Mouse (Mus musculus) intestine, embryonic 16.5 days (tissue): Measurements from ENCODE around the gene Mdk. TPM values are rescaled to one million over a fixed set of nuclear protein-coding genes. Genes with fewer than 3 reads are reported as not detected.

Experiments used
- ATAC-seq: fragments of 200-750 bp; cut with Nextera tagmentation; 2 replicates; pipeline ENCODE4 v1.8.0; 2017; ENCODE audit warnings: moderate TSS enrichment, moderate library complexity
- H3K27ac ChIP-seq: fragments of 300-500 bp; sonication (generic); 2 replicates; pipeline ENCODE4 v1.5.1; 2014; ENCODE audit warnings: mild to moderate bottlenecking, low read length
- H3K27me3 ChIP-seq: fragments of 300-500 bp; sonication (generic); replicated peaks from 2 replicates; pipeline ENCODE4 v1.6.1; 2014; ENCODE audit warnings: low read length, control low read depth, mixed read lengths; ENCODE audit not compliant: control insufficient read depth, insufficient read depth
- H3K36me3 ChIP-seq: fragments of 300-500 bp; sonication (generic); 2 replicates; pipeline ENCODE4 v1.6.1; 2014; ENCODE audit warnings: low read length, control low read depth; ENCODE audit not compliant: control insufficient read depth, insufficient read depth
- H3K4me1 ChIP-seq: fragments of 300-500 bp; sonication (generic); 2 replicates; pipeline ENCODE4 v1.6.1; 2014; ENCODE audit warnings: low read length, control low read depth, mixed read lengths; ENCODE audit not compliant: control insufficient read depth, insufficient read depth
- H3K4me2 ChIP-seq: fragments of 300-500 bp; sonication (generic); 2 replicates; pipeline ENCODE4 v1.6.1; 2014; ENCODE audit warnings: low read depth, low read length, control low read depth
- H3K4me3 ChIP-seq: fragments of 300-500 bp; sonication (generic); 2 replicates; pipeline ENCODE4 v1.5.1; 2014; ENCODE audit warnings: mild to moderate bottlenecking, low read length
- H3K9ac ChIP-seq: fragments of 300-500 bp; sonication (generic); 2 replicates; pipeline ENCODE4 v1.6.1; 2014; ENCODE audit warnings: low read depth, low read length
- H3K9me3 ChIP-seq: fragments of 300-500 bp; sonication (generic); 2 replicates; pipeline ENCODE4 v1.6.1; 2016; ENCODE audit warnings: low read length, control low read depth; ENCODE audit not compliant: control insufficient read depth
- WGBS: fragments of 180-500 bp; shearing (Covaris S2); extraction: QIAGEN DNeasy Blood & Tissue Kit; methylation state at CpG from one replicate; pipeline ENCODE4 v1.1.7; 2014; 5-methylcytosine and 5-hydroxymethylcytosine counted together
- polyA plus RNA-seq: library from polyadenylated mRNA; unstranded; fragments of >200 nt; fragmentation: Nextera tagmentation; extraction: Ambion mirVana; gene quantifications from 2 replicates; pipeline ENCODE4 v1.2.1, GENCODE M21; 2015

Gene Mdk
- polyA plus RNA-seq, 1 experiment from 2014 or later = 437 TPM

DNA sequence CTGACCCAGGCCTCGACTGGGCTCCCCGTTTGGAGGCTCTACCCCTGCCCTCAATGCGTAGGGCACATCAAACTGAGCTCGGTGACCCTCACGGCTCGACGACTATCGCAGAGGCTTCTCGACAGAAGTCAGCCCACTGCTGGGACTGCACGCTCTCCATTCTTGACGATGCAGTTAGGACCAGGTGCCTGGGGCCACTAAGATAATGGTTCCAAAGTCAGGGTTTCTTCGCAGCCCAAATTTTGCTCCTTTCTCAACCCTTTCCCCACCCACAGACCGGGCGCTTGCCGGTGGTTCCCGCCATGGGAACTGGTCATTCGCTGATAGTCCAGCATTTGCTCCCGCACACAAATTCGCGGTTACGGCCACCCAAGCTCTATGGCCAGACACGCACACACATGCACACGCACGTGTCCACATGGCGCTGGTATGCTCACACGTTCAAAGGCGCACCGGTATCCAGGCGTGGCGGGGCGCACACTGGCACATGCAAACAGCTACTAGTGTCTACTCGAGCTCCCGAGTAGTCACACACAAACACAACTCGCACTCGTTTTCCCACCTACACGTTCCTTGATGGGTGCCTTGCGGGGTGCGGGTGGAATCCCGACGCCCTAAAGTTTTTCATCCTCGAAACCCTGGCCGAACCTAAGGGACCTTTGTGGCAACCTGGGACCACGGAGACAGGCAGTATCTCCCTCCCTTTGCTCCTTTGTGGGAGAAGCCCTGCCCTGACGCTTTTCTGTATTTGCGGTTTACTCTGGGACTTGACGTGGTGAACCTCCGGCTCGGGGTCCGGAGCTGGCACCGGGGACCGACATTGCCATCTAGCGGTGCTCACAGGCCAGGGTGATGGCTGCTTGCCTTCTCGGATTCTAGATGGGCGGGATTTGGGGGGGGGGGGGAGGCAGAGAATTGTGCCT, 8.4 kb downstream of the Mdk start:
- peaks cover 38% of the 10 kb centered on the region for H3K27me3 ChIP-seq
- no peaks in the 10 kb centered on the region for H3K36me3 ChIP-seq
- ATAC-seq = no peak
- no peak overlapping the region for H3K27ac ChIP-seq
- H3K4me1 ChIP-seq = peaks cover 26% of the 10 kb centered on the region
- no peaks in the 10 kb centered on the region for H3K9me3 ChIP-seq
- peak overlapping the region; percentile 95 for H3K4me2 ChIP-seq
- 0 out of 2 replicates have a peak overlapping the region, but pooled peaks have one; percentile 14 for H3K9ac ChIP-seq
- peak overlapping the region; percentile 59 for H3K4me3 ChIP-seq
- WGBS = 5% methylated on average over 54 of the region's 54 CpGs

- peaks cover 38% of the 10 kb centered on the region for H3K27me3 ChIP-seq
- peaks cover 26% of the 10 kb centered on the region for H3K4me1 ChIP-seq
- peak overlapping the region; percentile 95 for H3K4me2 ChIP-seq
- WGBS = 2% methylated on average over 37 of the region's 37 CpGs
- no peaks in the 10 kb centered on the region for H3K9me3 ChIP-seq
- H3K9ac ChIP-seq = 0 out of 2 replicates have a peak overlapping the region, but pooled peaks have one; percentile 14
- H3K27ac ChIP-seq = no peak overlapping the region
- H3K4me3 ChIP-seq = peak overlapping the region; percentile 59
- no peak for ATAC-seq
- H3K36me3 ChIP-seq = 0 out of 2 replicates have a peak, but pooled peaks cover 2% of the 10 kb centered on the region
Measured at GRCm38 (mm10) chr2:91922586-91923414, 9.3 kb downstream of the Mdk start.

DNA sequence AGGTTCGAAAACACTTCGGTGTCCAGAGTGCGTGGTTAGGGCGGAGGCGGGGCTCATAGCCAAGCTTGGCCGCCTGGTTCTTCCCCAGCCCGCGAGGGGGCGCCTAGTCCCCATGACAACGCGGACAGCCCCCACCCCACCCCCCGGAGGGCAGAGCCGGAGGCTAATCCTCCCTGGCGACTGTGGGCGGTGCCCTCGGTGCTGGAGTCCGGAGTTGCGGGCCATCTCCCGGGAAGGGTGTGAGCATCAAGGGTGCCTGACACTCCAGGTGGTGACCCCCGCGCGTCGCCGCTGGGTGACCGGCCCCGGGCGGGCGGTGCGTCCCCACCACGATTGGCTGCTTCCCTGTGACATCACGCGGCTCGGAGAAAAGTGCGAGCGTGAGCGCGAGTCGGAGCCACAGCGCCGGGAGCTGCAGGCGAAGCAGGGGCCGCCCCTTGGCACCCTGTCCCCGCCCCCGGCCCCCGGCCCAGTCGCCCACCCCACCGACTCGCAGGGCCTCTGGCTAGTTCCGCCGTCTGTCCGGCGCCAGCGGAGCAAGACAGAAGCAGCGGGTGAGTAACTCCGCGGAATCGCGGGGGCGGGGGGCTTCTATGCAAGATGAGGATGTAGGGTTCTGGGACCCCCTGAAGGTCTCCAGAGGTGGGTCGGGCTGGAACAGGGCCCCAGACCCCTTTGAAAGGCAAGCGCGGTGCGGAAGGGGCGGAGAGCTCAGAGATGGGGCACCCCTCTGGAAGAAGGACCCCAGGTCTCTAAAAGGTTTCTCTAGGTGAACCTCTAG, 10.1 kb downstream of the Mdk start:
- Histone ChIP-seq H3K36me3 (0 out of 2 replicates have a peak, but pooled peaks cover 2% of the 10 kb centered on the region), H3K27ac (no peak overlapping the region), H3K27me3 (peaks cover 38% of the 10 kb centered on the region), H3K9ac (peak overlapping the region; percentile 21), H3K4me1 (peaks cover 26% of the 10 kb centered on the region), H3K4me2 (peak overlapping the region; percentile 95), H3K9me3 (no peaks in the 10 kb centered on the region), H3K4me3 (peak overlapping the region; percentile 59)
- WGBS = under 1% methylated on average over 63 of the region's 64 CpGs
- peak; percentile 47 for ATAC-seq

GRCm38 (mm10) chr2:91921181-91921789, 10.8 kb downstream of the Mdk start:
- ATAC-seq = peak; percentile 43
- H3K27ac ChIP-seq = no peak overlapping the region
- peaks cover 38% of the 10 kb centered on the region for H3K27me3 ChIP-seq
- peak overlapping the region; percentile 95 for H3K4me2 ChIP-seq
- H3K9me3 ChIP-seq = no peaks in the 10 kb centered on the region
- H3K36me3 ChIP-seq = 0 out of 2 replicates have a peak, but pooled peaks cover 2% of the 10 kb centered on the region
- peak overlapping the region; percentile 21; the same call in 1 of the 2 replicates for H3K9ac ChIP-seq
- WGBS = 3% methylated on average over 31 of the region's 31 CpGs
- peak overlapping the region; percentile 59 for H3K4me3 ChIP-seq
- peaks cover 26% of the 10 kb centered on the region for H3K4me1 ChIP-seq

DNA sequence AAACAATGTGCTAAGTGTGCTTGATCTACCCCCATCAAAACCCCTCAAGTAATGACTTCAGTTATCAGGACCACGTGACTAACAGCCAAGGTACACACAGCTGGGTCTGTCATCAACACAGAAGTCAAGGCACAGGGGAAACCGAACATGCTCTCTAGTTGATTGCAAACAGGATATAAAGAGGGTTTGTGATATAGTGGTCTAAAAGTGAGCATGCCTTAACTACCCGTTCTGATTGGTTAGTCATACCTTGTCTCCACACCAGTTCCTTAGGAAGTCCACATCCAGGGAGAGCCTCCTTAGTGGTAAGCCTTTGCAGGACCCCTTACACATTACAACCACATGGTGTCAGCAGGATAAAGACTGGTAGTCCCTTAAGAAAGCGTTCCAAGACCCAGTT, 12.0 kb downstream of the Mdk start:
- no peak overlapping the region for H3K9ac ChIP-seq
- no peak overlapping the region for H3K4me3 ChIP-seq
- no peak overlapping the region for H3K4me2 ChIP-seq
- 0 out of 2 replicates have a peak, but pooled peaks cover 2% of the 10 kb centered on the region for H3K36me3 ChIP-seq
- 58% methylated on average over 4 of the region's 4 CpGs for WGBS
- ATAC-seq = no peak
- no peaks in the 10 kb centered on the region for H3K9me3 ChIP-seq
- peaks cover 38% of the 10 kb centered on the region for H3K27me3 ChIP-seq
- H3K4me1 ChIP-seq = peaks cover 26% of the 10 kb centered on the region
- no peak overlapping the region for H3K27ac ChIP-seq

DNA sequence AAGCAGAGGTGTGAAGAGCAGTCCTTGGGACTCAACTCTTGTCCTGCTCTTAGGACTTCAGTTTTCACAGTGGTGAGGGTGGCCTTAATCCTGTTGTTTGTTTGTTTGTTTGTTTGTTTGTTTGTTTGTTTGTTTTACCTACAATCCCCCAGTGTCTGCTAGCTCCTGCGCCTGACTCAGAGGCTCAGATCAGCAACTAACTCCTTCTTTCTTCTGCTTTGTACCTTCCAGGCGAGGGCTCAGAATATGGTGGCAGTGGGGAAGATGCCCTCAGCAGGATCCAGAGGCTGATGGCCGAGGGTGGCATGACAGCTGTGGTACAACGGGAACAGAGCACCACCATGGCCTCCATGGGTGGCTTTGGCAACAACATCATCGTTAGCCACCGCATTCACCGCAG, 15.0 kb downstream of the Mdk start:
- Histone ChIP-seq H3K9ac (no peak overlapping the region), H3K27ac (no peak overlapping the region), H3K4me1 (peaks cover 8% of the 10 kb centered on the region), H3K27me3 (peaks cover 10% of the 10 kb centered on the region), H3K4me3 (no peak overlapping the region), H3K4me2 (no peak overlapping the region), H3K9me3 (no peaks in the 10 kb centered on the region), H3K36me3 (peaks cover 3% of the 10 kb centered on the region)
- WGBS = 89% methylated on average over 7 of the region's 7 CpGs
- ATAC-seq = no peak

GRCm38 (mm10) chr2:91916346-91916977, 15.6 kb downstream of the Mdk start:
- no peak overlapping the region for H3K4me2 ChIP-seq
- H3K4me1 ChIP-seq = peaks cover 3% of the 10 kb centered on the region
- peaks cover 7% of the 10 kb centered on the region for H3K36me3 ChIP-seq
- H3K27ac ChIP-seq = no peak overlapping the region
- no peak for ATAC-seq
- peaks cover 5% of the 10 kb centered on the region for H3K27me3 ChIP-seq
- H3K9me3 ChIP-seq = no peaks in the 10 kb centered on the region
- no peak overlapping the region for H3K9ac ChIP-seq
- no peak overlapping the region for H3K4me3 ChIP-seq
- WGBS = 87% methylated on average over 7 of the region's 7 CpGs

DNA sequence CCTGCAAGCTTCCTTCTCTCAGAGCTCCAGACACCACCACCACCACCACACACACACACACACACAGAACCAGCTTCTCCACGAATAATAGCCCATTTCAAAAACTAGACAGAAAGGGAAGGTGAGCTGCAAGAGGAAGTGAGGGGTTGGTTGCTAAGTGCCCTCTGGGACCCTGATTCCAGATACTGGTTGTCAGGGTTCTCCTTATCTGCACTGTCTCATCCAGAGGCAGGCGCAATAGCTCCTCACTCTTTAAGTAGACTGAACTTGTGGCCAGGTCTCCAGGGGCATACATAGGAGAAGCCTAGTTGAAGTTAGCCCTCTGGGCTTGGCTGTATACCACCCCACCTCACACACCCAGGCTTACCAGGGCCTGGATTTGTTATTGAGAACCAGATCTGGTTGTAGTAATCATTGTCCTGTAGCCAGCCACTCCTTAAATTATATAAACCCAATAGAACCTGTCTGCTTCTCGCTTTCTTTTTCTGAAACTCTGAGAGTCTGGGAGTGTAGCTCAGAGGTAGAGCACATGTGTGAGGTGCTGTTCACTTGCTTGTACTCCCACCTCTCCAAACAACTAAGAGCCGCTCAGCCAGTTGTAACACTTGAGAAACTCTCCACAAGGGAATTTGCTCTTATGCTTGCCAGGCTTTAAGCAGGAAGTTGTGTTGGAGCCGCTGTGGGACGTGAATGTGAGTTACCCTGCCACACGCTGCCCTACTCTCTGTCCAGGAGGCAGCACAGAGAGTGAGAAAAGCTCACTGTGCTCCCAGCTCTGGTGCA, 18.6 kb downstream of the Mdk start:
- no peak for ATAC-seq
- Histone ChIP-seq H3K9me3 (no peaks in the 10 kb centered on the region), H3K4me2 (no peak overlapping the region), H3K36me3 (peaks cover 7% of the 10 kb centered on the region), H3K4me1 (no peaks in the 10 kb centered on the region), H3K4me3 (no peak overlapping the region), H3K27me3 (no peaks in the 10 kb centered on the region), H3K27ac (no peak overlapping the region), H3K9ac (no peak overlapping the region)
- 89% methylated on average over 7 of the region's 7 CpGs for WGBS
